Mouse (Mus musculus): Measurements from ENCODE around the gene Gm21783. TPM values are rescaled to one million over a fixed set of nuclear protein-coding genes. Genes with fewer than 3 reads are reported as not detected.
"Not testable (repeated sequence)": the region's sequence is repeated elsewhere in the genome, so short reads cannot be mapped to it uniquely, and the experiment has no call there.

The Gm21783 gene
- not detected in 2 replicates for polyA plus RNA-seq (2014; fragmentation: Nextera tagmentation; extraction: Ambion mirVana)

GRCm38 (mm10) chrY:44981163-44981562, at the start of gene Gm21783:
Gene Gm21783 (minus strand): TSS chrY:44981263.
- H3K9ac ChIP-seq (ENCODE audit: low read length); H3K4me1 ChIP-seq (replicated peaks; ENCODE audit: control insufficient read depth, insufficient read depth, low read length); H3K9me3 ChIP-seq (ENCODE audit: control insufficient read depth, low read length); H3K36me3 ChIP-seq (ENCODE audit: control insufficient read depth, insufficient read depth, low read length); DNase-seq (ENCODE audit: low spot score); H3K27me3 ChIP-seq (replicated peaks; ENCODE audit: control insufficient read depth, insufficient read depth, low read length); H3K27ac ChIP-seq (ENCODE audit: low read depth); ATAC-seq (replicated peaks; ENCODE audit: low FRiP score, low TSS enrichment, low read depth); H3K4me3 ChIP-seq (ENCODE audit: low read depth, low read length); H3K4me2 ChIP-seq (ENCODE audit: low read length): not testable (repeated sequence)
- WGBS: no CpG with 5 or more reads among the region's 1 CpGs
